Mouse (Mus musculus) forelimb bud, embryonic 11.5 days (tissue): ENCODE measurements around the gene A630001G21Rik.
"Not testable (repeated sequence)": the region's sequence is repeated elsewhere in the genome, so short reads cannot be mapped to it uniquely, and the experiment has no call there.

Experiments used
- DNase-seq: peaks from one replicate; pipeline ENCODE4 v3.0.0-alpha.2; 2012; ENCODE audit warnings: low read depth, low spot score

Gene A630001G21Rik

DNA sequence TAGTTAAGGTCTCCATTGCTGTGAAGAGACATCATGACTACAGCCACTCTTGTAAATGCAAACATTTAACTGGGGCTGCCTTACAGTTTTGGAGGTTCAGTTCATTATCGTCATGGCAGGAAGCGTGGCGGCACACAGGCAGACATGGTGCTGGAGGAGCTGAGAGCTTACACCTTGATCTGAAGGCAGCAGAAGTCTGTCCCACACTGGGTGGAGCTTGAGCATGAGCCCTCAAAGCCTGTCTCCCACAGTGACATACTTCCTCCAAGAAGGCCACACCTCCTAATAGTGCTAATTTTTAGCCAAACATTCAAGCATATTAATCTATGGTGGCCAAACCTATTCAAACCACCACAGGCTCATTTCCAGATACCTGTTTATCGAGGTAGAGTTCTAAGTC is at the start of gene A630001G21Rik:
Gene A630001G21Rik (minus strand): TSS at position 208 of the 400 bp plus-strand sequence.
- no peak for DNase-seq

DNA sequence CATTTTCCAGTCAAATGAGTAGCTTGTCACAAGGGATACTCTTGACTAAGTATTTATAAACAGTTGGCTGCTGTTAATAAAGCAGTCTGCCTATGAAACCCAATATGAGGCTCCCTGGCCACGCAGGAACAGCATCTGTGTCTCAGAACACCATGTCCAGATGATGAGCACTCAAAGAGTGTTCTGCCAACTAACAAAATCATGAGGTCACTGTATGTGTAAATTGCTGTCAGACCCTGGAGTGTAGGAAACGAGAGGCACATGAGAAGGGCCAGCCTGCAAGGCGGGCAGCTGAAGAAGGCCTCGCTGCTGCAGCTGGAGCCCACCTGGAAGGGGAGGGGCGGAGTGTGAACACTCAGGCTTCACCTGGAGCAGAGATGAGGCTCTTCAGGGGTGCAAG is 48.7 kb upstream of the A630001G21Rik start:
- no peak for DNase-seq

DNA sequence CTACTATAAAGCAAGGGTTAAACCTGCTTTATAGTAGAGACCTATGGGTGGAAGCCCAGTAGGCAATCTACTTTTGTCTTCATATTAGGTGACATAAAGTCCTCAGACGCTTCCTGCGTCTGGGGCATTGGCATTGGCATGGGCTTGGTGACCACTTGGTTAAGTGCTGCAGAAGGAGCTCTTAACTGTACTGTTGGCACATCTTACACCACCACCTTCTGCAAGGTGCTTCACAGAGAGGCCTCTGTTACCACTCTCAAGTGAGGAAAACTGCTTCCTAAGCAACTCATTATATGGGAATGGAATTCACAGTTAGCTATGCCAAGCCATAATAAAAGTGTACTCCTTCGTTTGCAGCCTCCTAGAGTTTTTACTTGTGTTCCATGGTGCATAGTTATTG is 46.5 kb upstream of the A630001G21Rik start:
- no peak for DNase-seq

DNA sequence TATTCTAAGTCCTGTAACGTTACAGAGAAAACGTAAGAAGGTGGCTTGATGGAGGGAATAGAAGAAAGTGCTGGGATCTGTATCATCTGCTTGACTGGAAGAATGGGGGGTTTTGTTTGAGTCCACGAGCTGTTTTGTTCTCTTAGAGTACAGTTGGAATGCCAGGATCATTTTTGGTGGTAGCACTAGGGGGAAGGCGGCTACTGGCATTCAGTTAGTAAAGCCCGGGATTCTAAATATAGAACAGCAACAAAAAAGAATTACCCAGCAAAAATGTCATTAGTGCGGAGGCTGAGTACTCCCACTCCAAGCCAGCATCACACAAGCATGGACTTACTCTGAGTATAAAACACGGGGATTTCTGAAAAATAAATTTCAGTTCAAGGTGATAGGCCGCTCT is 43.8 kb upstream of the A630001G21Rik start:
- DNase-seq, result no peak

DNA sequence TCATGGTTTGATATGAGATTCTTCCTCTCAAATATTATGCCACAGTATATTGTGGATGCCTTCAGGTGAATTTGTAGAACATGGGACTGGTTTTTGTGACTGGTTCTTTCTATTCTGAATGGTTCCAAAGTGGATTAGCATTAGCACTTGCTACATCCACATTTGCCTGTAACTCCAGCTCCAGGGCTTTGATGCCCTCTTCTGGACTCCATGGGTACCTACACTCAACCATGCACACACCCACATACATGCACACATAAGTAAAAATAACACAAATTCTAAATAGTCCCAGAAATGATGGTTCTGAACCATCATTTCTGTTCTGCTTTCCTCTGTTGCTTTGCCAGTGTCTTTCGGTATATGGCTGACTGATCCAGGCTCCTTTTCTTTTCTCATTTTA is 41.3 kb upstream of the A630001G21Rik start:
- no peak for DNase-seq

DNA sequence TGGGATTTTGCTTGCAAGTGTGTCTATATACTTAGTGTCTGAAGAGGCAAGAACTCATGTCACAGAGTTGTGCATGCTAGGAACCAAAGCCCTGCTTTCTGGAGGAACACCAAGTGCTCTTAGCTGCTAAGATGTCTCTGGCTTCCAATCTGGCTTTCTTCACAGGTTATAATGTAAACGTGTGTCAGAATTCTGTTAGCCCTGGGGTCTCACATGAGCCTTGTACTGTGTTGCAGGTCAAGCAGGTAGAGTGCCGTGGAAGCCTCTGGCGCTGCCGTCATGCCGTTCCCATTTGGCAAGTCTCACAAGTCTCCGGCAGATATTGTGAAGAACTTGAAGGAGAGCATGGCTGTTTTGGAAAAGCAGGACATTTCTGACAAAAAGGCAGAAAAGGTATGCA is 39.7 kb upstream of the A630001G21Rik start:
- DNase-seq, result no peak

DNA sequence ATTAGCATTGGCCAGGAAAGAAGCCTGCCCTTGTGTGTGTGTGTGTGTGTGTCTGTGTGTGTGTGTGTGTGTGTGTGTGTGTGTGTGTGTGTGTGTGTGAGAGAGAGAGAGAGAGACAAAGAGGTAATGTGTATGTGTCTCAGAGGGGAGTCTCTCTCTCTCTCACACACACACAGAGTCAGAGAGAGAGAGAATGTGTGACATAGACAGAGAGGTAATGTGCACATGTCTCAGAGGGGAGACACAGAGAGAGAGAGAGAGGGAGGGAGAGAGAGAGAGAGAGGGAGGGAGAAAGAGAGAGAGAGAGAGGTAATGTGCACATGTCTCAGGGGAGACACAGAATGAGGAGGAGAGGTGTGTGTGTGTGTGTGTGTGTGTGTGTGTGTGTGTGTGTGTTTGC is 35.8 kb upstream of the A630001G21Rik start:
- DNase-seq, result not testable (repeated sequence)

DNA sequence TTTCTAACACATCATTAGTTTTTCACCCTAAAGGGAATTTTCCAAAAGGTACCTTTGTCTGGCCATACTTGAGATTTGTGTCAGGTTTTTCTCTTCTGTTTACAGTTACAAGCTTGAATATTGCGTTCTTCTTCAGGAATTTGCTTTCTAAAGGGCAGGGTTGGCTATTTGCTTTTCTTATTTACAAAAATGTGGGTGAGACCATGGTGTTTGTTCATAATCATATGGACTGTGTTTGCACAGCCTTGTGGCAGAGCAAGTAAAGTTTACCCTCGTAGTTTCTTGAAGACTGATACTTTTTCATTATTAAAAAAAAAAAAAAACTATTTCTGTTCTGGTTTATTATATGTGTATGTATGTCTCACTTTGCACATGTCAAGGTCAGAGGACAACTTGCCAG is 32.3 kb upstream of the A630001G21Rik start:
- no peak for DNase-seq

DNA sequence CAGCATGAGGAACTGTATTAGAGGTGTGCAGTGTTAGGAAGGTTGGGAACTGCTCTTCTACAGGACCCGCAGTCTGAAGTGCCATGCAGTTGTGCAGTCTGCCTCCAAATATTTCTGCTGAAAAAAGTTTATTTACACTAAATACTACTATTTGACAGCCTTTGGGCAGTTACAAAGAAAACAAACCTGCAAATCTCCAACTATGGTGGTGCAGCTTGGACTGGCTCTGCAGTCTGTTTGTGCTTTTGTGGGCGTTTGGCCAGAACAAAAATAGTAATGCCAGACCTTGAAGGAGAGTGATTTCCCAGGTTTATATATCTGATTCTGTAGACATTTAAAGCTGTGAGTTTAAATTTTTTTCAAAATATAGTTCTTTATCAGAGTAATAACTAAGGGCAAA is 31.9 kb upstream of the A630001G21Rik start:
- DNase-seq, result no peak

DNA sequence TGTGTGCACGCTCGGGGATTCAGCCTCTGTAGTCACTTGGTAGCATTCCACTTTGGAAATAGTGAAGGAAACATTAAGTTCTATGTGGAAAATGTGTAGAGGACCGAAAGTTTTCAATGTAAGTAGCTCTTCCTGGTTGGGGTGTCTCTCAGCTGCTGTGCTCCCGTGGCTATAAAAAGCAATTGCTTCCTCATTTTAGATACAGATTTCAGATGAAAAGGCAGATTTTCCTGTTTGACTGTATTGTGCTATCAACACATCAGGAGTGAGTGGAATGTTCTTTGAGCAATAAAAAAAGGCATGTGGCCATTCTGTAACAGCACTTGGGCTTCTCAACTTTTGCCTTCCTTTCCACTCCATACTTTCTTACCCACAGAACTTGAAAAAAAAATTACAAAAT is 30.8 kb upstream of the A630001G21Rik start:
- DNase-seq, result no peak

DNA sequence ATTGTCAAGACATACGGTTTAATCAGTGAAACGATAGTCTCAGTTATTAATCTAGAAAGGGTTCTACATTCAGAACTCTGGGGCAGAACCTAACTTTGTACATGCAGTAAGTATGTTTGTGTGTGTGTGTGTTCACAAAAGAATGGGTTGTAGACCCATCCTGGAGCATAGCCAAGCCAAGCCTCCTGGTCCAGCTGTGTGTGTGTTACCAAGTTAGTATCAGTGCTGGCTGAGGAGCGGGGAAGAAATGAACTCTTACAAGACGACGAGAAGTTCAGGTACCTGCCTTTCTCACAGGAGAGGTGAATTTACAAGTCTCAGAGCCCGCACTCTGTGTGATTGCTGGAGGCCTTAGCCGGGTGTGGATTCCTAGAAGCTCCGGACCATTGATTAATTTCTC is 26.1 kb upstream of the A630001G21Rik start:
- DNase-seq, result no peak

DNA sequence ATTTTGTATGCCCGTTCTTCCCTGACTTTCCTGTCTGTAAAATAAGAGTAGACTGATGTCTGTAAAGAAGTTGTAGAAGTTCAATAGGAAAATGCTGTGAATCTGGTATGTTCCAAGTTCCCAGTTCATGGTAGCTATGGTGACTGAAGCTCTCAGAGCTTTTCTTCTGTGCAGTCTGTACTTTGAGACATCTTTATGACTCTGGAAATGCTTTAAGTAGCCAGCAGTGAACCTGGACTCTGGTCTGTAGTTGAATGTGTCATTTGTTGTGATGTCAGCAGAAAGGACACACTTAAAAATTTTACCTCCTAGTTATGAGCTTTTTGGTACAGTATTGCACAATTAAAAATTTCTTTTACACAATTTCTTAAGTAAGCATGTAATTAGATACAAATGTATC is 24.1 kb upstream of the A630001G21Rik start:
- DNase-seq, result no peak

DNA sequence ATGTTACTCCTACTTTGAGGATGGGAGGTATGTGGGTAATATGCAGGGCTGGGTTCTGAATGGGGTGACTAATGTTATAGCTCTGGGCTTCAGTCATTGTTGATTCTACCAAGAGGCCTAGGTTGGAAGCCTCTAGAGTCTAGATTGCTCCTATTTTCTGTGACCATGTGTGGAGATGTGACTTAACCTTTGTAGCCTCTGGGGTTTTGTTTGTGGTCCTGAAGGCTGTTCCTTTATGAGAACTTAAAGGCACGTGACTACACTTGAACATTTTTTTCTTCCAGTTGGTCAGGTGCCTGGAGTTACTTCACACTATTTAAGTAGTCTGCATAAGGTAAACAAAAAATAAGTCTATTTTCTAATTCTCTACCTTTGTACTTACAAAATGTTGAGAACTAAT is 21.3 kb upstream of the A630001G21Rik start:
- DNase-seq, result no peak

DNA sequence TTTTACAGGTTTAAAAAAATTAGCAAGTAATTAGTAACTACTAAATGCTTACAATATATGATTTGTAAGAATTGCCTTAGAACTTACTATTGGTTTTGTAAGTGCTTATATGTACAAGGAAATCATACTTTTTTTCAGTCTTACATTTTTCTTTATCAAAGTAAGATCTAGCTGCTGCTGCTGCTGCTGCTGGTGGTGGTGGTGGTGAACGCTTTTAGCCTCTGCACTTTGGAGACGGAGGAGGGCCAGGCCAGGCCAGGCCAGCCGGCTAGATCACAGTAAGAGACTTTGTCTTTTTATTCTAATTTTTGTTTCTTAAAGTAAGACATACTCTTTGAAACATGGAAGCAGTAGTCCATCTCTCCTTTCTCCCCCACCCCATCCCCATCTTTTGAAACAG is 16.8 kb upstream of the A630001G21Rik start:
- DNase-seq, result no peak

DNA sequence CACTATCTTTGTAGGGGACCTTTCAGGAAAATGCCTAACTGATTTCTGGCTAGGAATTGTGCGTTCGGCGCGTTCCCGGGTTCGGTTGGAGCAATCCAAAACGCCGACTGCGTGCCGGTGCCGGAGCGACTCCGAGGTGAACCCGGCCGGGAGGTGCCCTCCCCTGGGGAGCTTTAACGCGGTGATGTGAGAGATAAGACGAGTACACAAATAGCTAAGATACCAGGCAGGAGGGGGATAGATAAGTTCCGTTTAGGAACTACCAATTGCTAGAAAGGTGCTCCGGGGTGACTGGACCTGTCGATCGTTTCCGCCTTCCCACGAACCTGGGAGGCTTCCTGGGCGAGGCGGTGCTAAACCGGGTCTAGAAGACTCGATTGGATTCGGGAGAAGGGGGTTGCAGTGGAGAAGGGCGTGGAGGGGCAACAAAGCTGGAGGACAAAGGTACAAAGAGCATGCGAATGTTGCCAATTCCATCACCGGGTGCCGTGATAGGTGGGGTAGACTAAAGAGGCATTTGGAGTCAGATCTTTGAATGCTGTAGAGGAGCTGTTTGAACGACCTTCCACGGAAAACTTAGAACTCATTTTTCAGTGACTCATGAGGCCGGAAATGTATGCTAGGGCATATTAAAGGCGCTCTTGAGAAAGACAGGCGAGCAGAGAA is 15.8 kb upstream of the A630001G21Rik start:
- peak; percentile 36 for DNase-seq

DNA sequence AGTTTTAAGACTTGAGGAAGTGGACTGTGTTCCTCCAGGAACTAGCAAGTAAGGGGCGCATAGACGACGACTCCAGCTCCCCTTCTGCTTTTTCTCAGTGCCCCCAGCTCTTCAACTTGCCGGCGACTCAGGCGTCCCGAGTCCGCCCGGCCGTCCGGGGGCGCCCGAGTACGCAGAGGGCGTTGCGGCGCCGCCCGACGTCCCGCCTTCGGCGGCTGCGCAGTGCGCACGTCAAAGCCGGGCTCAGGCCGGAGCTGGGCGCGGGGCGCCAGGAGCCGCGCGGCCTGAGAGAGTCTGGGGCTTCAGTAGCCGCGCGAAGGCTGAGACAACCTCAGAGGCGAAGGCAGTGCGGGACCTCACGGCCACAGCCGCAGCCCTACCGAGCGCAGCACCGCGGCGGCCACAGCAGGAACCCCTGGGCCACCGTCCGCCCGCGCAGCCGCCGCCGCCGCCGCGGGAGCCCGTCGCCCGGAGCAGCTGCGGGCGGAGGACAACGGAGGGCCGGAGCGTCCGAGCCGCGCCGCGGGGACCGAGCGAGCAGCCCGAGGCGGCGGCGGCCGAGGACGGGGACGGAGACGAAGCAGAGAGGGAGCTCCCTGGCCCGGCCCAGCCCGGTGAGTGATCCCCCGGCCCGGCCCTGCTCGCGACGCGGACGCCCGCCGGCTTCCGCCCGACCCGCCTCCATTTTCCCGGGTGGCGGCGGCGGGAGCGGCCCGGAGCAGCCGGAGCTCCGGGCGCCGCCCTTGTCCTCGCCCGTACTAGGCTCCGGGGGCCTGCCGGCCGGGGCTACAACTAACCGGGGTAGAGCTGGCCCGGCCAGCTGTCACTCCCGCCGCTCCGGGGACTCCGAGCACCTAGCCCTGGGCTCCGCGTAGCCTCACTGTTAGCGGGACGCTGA is 15.0 kb upstream of the A630001G21Rik start, which contains the start of gene Cab39:
Gene Cab39 (plus strand): TSS at position 234 of the 898 bp plus-strand sequence.
- DNase-seq, result peak; percentile 89

DNA sequence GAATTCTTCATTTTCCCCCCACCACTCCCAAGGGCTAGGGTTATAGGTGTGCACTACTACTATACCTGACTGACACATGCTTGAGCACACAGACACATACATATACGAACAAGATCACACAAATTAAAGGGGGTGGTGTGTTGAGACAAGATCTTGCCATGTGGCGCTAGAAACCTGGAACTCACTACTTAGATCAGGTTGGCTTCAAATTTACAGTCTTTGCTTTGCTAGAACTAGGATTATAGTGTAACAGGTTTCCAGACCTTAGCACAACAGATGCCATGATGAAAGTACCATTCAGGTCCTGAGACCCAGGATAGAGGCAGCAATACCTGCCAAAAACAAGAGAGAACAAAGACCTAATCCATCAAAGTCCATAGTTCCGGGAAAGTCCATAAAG is 13.0 kb upstream of the A630001G21Rik start:
- no peak for DNase-seq

DNA sequence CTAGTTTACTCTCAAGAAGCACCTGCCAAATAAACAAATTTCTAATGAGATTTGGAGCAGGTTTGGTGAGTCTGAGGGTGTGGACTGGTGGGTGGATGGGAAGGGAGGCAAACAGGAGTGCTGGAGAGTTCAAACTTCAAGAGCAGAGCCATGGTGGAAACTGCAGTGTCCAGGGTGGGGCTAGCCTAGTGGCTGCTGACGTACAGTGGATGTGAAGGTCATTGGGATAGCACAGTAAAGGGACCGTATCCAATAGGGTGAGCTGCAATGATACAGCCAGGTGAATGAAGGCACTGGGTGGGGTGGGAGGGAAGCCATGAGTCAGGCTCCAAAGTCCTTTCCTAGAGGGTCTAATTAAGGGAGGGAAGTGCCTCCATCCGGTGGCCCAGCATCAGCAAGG is 12.1 kb upstream of the A630001G21Rik start:
- DNase-seq, result no peak

DNA sequence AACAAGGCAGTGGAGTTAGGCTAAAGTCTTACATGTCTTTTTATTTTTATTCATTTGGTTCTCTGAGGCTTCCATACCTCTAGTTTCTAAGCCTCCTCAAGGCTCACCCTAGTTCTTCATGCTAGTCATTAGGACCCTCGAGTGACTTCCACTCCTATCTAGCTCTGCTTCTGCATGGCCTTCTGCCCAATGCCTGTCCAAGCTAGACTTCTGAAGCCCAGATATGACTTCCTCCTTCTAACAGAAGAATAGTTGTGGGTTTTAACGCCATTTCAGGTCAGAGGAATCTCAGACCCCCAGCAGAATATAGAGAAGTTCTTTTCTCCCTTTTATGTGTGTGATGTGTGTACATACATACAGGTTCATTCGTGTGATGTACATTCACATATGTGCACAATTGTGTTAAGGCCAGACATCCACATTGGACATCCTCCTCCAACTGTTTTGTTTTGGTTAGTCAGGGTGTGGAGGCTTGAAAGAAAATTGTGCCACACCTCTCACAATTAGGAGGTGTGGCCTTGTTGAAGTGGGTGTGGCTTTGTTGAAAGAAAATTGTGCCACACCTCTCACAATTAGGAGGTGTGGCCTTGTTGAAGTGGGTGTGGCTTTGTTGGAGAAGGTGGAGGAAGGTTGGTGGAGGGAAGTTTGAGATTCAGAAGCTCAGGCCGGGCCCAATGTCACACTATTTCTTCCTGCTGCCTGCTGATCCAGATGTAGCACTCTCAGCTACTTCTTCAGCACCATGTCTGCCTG is 1.2 kb upstream of the A630001G21Rik start:
- DNase-seq, result no peak

DNA sequence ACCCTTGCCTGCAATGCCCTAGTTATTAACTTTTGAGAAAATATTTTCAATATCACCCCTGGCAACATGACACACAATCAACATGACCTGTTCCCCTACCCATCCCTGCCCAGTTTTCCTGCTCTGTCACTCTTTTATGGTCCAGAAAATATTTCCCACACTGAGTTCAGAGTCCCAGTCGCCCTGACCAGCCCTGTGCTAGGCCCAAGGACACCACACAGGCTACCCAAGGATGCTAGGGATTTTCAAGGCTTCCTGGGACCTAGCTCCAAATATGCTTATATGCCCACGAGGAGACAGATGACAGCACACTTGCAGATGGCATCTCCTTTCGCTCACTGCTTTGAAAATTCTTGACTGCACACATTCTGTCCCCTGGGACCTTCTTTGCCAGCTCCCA is 569 bp upstream of the A630001G21Rik start:
- no peak for DNase-seq

DNA sequence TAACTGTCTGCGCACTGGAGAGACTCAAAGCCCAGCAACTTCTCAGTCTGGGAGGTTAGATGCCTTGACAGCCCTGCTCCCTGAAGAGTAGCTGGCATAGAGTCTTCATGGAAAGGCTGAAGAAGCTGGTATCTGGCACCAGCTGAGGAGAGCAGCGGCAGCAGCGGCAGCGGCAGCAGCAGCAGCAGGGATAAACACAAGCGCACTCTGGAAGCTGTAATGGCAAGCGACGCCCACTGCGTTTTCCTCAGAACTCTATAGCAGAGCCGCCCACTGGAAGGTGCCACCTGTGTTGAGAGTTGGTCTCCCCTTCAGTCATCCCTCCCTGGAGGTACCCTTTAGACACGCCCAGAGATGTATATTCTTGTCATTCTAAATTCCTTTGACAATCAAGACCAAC is 2.3 kb downstream of the A630001G21Rik start:
- DNase-seq, result no peak

DNA sequence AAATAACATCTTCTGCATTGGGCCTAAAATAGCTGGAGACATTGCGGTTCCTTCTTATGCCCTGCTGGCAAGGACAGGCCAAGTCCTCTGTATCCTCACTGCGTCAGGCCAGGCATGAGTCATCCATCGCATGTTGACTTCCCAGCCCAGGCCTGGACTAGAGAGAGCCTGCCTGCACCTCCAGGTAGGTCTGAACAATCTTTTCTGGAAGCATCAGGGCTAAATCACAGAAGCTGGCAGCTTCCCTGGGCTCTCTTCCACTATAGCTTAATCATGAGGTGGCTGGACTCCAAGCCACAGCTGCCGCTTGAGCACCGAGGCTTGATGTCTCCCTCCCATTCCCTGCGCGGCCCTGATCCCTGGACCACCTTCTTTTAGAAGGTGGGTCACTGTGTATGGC is 3.3 kb downstream of the A630001G21Rik start:
- no peak for DNase-seq
